Mouse (Mus musculus): ENCODE measurements around the gene Sipa1l2.

- TF ChIP-seq CTCF (IDR thresholded peaks at IDR 0.05; ENCODE audit: low read depth) (no peak), EP300 (IDR thresholded peaks at IDR 0.05; ENCODE audit: low read depth) (no peak)
These were observed 781 bp upstream of the Sipa1l2 start for GRCm38 (mm10) chr8:125570389-125570788.
